Mouse (Mus musculus) liver, embryonic 16.5 days (tissue): ENCODE results near the gene Icosl. TPM values are rescaled to one million over a fixed set of nuclear protein-coding genes. Genes with fewer than 3 reads are reported as not detected.
A peak's percentile ranks its signal among the peaks of the same experiment; 100 is the strongest.

Experiments
- ATAC-seq: fragments of 200-750 bp; cut with Nextera tagmentation; 2 replicates; pipeline ENCODE4 v1.8.0; 2017; ENCODE audit warnings: low read depth, mild to moderate bottlenecking, moderate number of reproducible peaks, moderate library complexity
- H3K27ac ChIP-seq: fragments of 300-500 bp; sonication (generic); 2 replicates; pipeline ENCODE4 v1.5.1; 2014; ENCODE audit warnings: mild to moderate bottlenecking, low read length
- H3K27me3 ChIP-seq: fragments of 300-500 bp; sonication (generic); 2 replicates; pipeline ENCODE4 v1.6.1; 2014; ENCODE audit warnings: low read depth, low read length, mixed read lengths; ENCODE audit not compliant: control insufficient read depth, insufficient read depth
- H3K36me3 ChIP-seq: fragments of 300-500 bp; sonication (generic); 2 replicates; pipeline ENCODE4 v1.6.1; 2014; ENCODE audit warnings: mild to moderate bottlenecking; ENCODE audit not compliant: control insufficient read depth, insufficient read depth
- H3K4me1 ChIP-seq: fragments of 300-500 bp; sonication (generic); 2 replicates; pipeline ENCODE4 v1.6.1; 2014; ENCODE audit warnings: low read depth, low read length, mixed read lengths; ENCODE audit not compliant: control insufficient read depth
- H3K4me2 ChIP-seq: fragments of 300-500 bp; sonication (generic); 2 replicates; pipeline ENCODE4 v1.6.1; 2014; ENCODE audit warnings: low read depth, low read length, mixed read lengths
- H3K4me3 ChIP-seq: fragments of 300-500 bp; sonication (generic); 2 replicates; pipeline ENCODE4 v1.5.1; 2014; ENCODE audit warnings: low read depth, mild to moderate bottlenecking, low read length
- H3K9ac ChIP-seq: fragments of 300-500 bp; sonication (generic); 2 replicates; pipeline ENCODE4 v1.6.1; 2014; ENCODE audit warnings: low read depth, low read length
- H3K9me3 ChIP-seq: fragments of 300-500 bp; sonication (generic); replicated peaks from 2 replicates; pipeline ENCODE4 v1.6.1; 2016; ENCODE audit warnings: low read length; ENCODE audit not compliant: control insufficient read depth
- WGBS: fragments of 180-500 bp; shearing (Covaris S2); extraction: QIAGEN DNeasy Blood & Tissue Kit; methylation state at CpG from one replicate; pipeline ENCODE4 v1.1.7; 2014; ENCODE audit not compliant: insufficient replicate concordance; 5-methylcytosine and 5-hydroxymethylcytosine counted together
- polyA plus RNA-seq: library from polyadenylated mRNA; unstranded; fragments of >200 nt; fragmentation: Nextera tagmentation; extraction: Ambion mirVana; gene quantifications from 2 replicates; pipeline ENCODE4 v1.2.1, GENCODE M21; 2015

Icosl gene
- polyA plus RNA-seq, 1 experiment from 2014 or later = 1.5 TPM

GRCm38 (mm10) chr10:78042697-78043405 is 26.3 kb upstream of the Icosl start:
- no peak overlapping the region for H3K4me2 ChIP-seq
- WGBS = 53% methylated on average over 14 of the region's 14 CpGs
- H3K4me1 ChIP-seq = no peaks in the 10 kb centered on the region; the same call in 1 of the 2 replicates
- no peaks in the 10 kb centered on the region; the same call in 1 of the 2 replicates for H3K27me3 ChIP-seq
- no peak overlapping the region for H3K27ac ChIP-seq
- H3K9me3 ChIP-seq = no peaks in the 10 kb centered on the region
- ATAC-seq = no peak
- no peaks in the 10 kb centered on the region for H3K36me3 ChIP-seq
- no peak overlapping the region for H3K9ac ChIP-seq
- no peak overlapping the region for H3K4me3 ChIP-seq

GRCm38 (mm10) chr10:78043406-78043836 is 25.7 kb upstream of the Icosl start, which contains the start of gene Aire:
Gene Aire (minus strand): TSS chr10:78043610.
- Histone ChIP-seq H3K27me3 (no peaks in the 10 kb centered on the region; the same call in 1 of the 2 replicates), H3K9ac (no peak within 1 kb of the TSS), H3K27ac (no peak within 1 kb of the TSS), H3K4me3 (no peak within 1 kb of the TSS; the same call in 1 of the 2 replicates), H3K4me1 (no peaks in the 10 kb centered on the region; the same call in 1 of the 2 replicates), H3K4me2 (peak within 1 kb of the TSS; percentile 48; the same call in 1 of the 2 replicates), H3K9me3 (no peaks in the 10 kb centered on the region), H3K36me3 (no peaks in the 10 kb centered on the region)
- 2% methylated on average over 27 of the region's 27 CpGs for WGBS
- ATAC-seq = 0 out of 2 replicates have a peak, but pooled peaks have one; percentile 13

GRCm38 (mm10) chr10:78044531-78044930 is 24.6 kb upstream of the Icosl start:
- WGBS = 43% methylated on average over 1 of the region's 1 CpGs
- no peak for ATAC-seq
- Histone ChIP-seq H3K9me3 (no peaks in the 10 kb centered on the region), H3K27me3 (no peaks in the 10 kb centered on the region; the same call in 1 of the 2 replicates), H3K4me2 (no peak overlapping the region), H3K36me3 (no peaks in the 10 kb centered on the region), H3K9ac (no peak overlapping the region), H3K4me3 (no peak overlapping the region), H3K27ac (no peak overlapping the region), H3K4me1 (no peaks in the 10 kb centered on the region; the same call in 1 of the 2 replicates)

GRCm38 (mm10) chr10:78046388-78046787 is 22.7 kb upstream of the Icosl start:
- 59% methylated on average over 4 of the region's 4 CpGs for WGBS
- no peaks in the 10 kb centered on the region for H3K9me3 ChIP-seq
- H3K36me3 ChIP-seq = no peaks in the 10 kb centered on the region
- no peak overlapping the region for H3K9ac ChIP-seq
- no peaks in the 10 kb centered on the region; the same call in 1 of the 2 replicates for H3K27me3 ChIP-seq
- H3K27ac ChIP-seq = no peak overlapping the region
- no peak for ATAC-seq
- no peaks in the 10 kb centered on the region; the same call in 1 of the 2 replicates for H3K4me1 ChIP-seq
- no peak overlapping the region for H3K4me2 ChIP-seq
- H3K4me3 ChIP-seq = no peak overlapping the region

DNA sequence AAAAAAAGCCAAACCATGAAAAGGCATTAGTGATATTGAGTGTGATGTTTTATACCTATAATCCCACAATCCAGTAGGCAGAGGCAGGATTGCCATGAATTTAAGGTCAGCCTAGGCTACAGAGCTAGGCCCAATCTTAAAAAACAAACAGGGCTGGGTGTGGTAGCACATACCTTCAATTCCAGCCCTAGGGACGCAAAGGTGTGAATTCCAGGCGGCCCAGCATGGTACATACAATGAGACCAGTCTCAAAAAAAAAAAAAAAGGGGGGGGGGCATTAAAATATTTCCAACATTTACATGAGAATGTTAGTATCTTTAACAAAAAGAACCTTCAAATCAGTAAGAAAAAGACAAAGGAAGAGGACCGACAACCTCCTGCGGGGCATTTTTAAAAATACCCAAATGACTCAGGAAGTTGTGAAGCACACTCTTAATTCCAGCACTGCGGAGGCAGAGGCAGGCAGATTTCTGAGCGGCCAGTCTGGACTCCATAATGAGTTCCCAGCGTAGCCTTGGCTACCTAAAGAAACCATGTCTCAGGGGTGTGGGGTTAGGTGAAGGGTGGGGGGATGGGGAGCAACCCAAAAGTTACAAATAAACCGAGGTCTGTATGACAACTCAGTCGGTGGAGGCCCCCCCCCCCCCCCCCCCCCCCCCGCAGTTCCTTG is 20.9 kb upstream of the Icosl start:
- ATAC-seq = no peak
- H3K9me3 ChIP-seq = no peaks in the 10 kb centered on the region

GRCm38 (mm10) chr10:78049519-78050035 is 19.5 kb upstream of the Icosl start:
- no peaks in the 10 kb centered on the region for H3K9me3 ChIP-seq
- H3K9ac ChIP-seq = no peak overlapping the region
- 43% methylated on average over 10 of the region's 11 CpGs for WGBS
- ATAC-seq = no peak
- no peaks in the 10 kb centered on the region for H3K4me1 ChIP-seq
- no peak overlapping the region for H3K4me2 ChIP-seq
- no peaks in the 10 kb centered on the region for H3K27me3 ChIP-seq
- H3K4me3 ChIP-seq = no peak overlapping the region
- H3K36me3 ChIP-seq = no peaks in the 10 kb centered on the region
- no peak overlapping the region for H3K27ac ChIP-seq

More for the DNA sequence above, 20.9 kb upstream of the Icosl start:
- Histone ChIP-seq H3K27me3 (no peaks in the 10 kb centered on the region), H3K36me3 (no peaks in the 10 kb centered on the region), H3K4me1 (no peaks in the 10 kb centered on the region; the same call in 1 of the 2 replicates), H3K4me2 (no peak overlapping the region), H3K4me3 (no peak overlapping the region), H3K27ac (no peak overlapping the region), H3K9ac (no peak overlapping the region)
- WGBS = 63% methylated on average over 9 of the region's 10 CpGs

- H3K36me3 ChIP-seq = no peaks in the 10 kb centered on the region
- no peak overlapping the region for H3K9ac ChIP-seq
- H3K27me3 ChIP-seq = no peaks in the 10 kb centered on the region
- H3K9me3 ChIP-seq = no peaks in the 10 kb centered on the region
- H3K27ac ChIP-seq = no peak overlapping the region
- no peak overlapping the region for H3K4me2 ChIP-seq
- H3K4me3 ChIP-seq = no peak overlapping the region
- no peak for ATAC-seq
- WGBS = 48% methylated on average over 19 of the region's 19 CpGs
- no peaks in the 10 kb centered on the region for H3K4me1 ChIP-seq
Observed at GRCm38 (mm10) chr10:78054633-78055565, 14.2 kb upstream of the Icosl start.

DNA sequence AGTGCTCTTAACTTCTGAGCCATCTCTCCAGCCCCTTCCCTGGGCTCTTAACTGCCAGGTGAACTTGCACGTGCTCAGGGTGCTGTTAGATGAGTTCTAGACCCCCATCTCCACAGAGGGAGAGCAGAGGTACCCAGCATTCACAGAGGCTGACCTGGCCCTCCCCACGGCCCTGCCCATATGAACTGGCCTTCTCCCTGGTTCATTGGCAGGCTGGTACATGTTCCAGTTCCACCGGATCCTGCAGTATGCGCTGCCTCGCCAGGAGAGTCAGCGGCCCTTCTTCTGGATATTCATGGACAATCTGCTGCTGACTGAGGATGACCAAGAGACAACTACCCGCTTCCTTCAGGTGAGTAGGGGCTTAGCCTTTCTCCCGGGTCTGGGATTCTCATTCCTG is 12.0 kb upstream of the Icosl start:
- no peaks in the 10 kb centered on the region for H3K36me3 ChIP-seq
- H3K9me3 ChIP-seq = no peaks in the 10 kb centered on the region
- no peak for ATAC-seq
- no peaks in the 10 kb centered on the region for H3K4me1 ChIP-seq
- H3K4me3 ChIP-seq = no peak overlapping the region
- no peak overlapping the region for H3K9ac ChIP-seq
- H3K27me3 ChIP-seq = no peaks in the 10 kb centered on the region
- no peak overlapping the region for H3K27ac ChIP-seq
- 73% methylated on average over 8 of the region's 8 CpGs for WGBS
- no peak overlapping the region for H3K4me2 ChIP-seq
